Mouse (Mus musculus) cerebellum, adult (tissue): Measurements from ENCODE around the gene Gdf9.

ENCODE experiments used
- ATAC-seq: cut with Nextera tagmentation; 2 replicates; pipeline ENCODE4 v1.9.2; 2017; ENCODE audit warnings: mild to moderate bottlenecking, moderate library complexity, mixed read lengths; ENCODE audit not compliant: insufficient number of reproducible peaks, low FRiP score, low TSS enrichment

The Gdf9 gene

DNA sequence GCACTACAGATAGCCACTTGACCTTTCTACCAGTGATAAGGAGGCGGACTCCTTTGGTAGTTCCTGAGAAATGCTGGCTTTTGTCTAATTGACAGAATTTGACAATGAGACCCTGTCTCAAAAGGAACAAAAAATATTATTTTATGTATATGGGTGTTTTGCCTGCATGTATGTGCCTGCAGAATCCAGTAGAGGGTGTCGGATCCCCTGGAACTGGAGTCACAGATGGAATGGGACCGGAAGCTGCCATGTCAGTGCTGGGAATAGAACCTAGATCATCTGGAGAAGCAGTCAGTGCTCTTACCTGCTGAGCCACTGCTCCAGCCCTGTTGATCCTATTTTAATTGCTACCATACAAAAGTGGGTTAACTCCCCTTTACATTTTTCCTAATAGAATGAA lies 41.9 kb downstream of the Gdf9 start:
- ATAC-seq: no peak

DNA sequence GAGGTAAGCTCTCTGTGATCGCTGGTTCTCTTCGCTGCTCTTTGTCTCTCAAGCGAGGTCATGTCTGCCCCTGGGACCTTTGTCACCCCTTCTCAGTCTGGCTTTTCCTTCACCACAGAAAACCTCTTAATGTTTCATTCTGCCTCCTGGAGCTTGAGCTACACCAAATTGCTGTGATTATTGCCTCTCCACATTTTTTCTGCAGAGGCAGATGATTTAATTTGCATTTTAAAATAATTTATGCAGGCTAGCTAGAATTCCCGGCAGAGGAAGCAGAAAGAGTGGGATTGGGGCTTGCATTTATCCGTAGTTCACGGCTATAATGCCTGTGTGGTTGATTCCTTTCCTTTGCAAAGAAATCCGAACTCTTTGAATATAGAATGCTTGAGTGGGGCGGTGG lies 44.8 kb downstream of the Gdf9 start:
- ATAC-seq: no peak

DNA sequence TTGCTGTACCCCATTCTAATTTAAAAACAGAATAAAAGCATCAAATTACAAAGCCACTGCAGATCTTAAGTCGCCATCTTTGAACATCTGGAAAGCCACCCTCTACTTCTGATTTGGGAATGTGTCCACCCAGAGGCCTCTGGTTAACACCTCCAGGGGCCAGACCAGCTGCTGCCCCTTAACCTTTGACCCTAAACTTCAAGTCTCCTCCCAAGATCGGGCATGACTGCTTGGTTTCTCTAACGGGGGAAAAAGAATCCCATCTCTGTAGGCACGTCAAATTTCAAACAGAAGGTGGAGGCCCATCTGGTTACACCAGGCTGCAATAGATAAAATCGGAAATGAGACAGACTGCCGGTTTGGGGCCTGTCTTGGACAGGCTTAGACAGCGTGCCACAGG lies 47.0 kb downstream of the Gdf9 start:
- ATAC-seq: no peak

DNA sequence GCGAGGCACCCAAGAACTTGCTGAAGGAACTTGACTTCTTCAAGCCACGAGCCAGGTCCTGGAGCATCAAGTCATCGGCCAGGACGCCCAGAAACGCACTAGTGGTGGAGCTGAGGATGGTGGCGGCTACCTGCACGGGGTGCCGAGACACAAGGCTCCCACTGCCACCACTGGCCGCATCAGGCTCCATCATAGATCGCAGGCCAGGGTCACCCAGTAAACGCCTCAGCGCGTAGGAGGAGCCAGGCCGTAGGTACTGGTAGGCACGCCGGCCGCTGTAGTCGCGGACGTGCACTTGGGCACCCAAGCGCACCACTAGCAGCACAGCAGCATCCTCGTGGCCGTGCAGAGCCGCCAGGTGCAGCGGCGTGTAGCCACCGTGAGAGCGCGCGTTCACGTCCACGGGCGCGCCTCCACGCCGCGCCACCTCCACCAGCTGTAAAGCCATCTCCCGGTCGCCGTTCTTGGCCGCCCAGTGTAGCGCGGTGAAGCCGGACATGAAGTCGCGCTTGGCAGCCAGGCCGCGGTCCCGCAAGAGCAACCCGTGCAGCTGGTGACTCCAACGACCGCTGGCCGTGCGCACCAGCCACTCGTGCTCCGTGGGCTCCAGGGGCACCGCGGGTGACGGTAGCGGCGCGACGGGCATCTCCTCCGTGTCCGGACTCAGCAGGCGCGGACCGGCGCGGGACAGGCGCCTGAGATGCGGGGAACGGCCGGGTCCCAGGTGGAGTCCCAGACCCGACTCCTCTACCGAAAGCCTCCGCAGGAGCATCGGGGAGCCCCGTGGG lies 47.8 kb downstream of the Gdf9 start:
- ATAC-seq: peak; percentile 24; the same call in 1 of the 2 replicates

DNA sequence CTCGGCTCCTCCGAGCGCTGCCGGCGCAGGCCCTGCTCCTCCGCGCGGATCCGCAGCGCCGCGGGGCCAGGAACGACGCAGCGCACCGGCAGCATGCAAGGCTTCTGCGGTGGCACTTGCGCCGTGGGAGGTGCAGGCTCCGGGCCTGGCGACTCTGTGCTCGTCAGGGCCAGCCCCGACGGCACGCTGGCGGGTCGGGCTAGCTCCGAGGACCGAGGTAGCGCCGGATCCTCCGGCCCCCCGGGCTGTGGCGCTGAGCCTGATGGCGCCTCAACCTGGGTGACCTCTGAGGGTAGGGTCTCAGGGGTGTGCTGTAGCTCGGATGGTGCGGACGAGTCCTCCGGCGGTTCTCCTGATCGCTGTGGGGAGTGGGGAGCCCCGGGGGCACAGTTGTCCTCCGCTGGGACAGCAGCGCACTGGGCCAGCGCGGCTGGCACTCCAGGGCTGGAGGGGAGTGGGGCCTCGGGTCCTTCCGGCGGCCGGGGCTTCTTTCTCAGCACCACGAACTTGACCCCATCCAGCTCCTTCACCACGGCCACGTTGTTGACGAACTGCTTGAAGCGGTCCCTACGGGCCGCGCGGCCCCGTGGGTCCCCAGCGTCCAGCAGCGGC lies 48.5 kb downstream of the Gdf9 start:
- peak; percentile 38; the same call in 1 of the 2 replicates for ATAC-seq

DNA sequence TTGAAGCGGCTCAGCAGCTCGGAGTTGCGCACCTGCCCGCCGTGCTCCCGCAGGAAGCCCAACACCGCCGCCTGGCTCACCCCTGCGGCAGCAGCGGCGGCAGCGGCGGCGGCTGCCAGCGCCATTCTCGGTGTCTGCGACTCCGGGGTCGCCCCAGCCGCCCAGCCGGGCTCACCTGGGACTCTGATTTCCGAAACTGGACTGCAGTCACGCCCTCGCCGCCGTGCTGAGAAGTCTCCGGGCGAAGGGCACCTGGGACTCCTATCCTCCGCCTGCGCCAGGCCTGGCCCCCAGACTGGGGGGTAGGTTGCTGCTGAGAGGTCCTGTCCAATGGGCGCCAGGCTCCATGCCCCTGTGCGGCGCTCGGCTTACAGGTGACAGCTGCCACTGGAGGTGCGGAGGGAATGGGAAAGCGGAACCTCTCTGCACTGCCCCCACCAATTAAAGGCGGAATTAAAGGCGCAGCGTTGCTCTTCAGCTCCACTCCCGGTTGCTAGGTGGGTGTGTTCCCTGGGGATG lies 49.0 kb downstream of the Gdf9 start, which contains the start of the genes Gm9945 and Sowaha:
Gm9945 (plus strand) TSS at position 384 of the 519 bp plus-strand sequence.
Sowaha (minus strand) TSS at position 492 of the 519 bp plus-strand sequence.
- peak; percentile 79; the same call in 1 of the 2 replicates for ATAC-seq

DNA sequence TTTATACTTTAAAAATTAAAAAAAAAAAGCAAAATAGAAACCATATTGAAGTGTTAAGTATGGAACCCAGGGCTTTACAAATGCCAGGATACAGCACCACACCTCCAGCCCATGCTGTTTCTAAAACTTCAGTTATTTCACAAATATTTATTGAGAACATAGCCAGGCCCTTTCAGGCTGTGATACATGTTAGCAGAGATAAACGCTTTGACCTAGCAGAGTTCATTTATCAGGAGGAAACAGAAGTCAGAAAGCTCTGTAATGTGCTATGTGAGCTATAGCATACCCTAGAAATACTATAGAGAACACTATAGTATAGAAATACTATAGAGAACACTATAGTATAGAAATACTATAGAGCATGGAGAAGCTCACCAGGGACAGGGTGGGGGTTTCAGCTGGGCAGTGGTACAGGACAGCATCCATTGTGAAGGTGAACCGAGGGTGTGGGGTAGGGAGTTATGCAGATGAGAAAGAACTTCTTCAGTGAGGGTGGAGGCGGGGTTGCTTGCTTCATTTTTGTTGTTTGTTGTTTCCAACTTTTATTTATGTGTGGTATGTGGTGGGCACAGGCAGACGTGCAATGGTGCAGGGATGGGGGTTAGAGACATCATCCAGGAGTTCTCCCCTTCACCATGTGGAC lies 50.4 kb downstream of the Gdf9 start:
- no peak for ATAC-seq

DNA sequence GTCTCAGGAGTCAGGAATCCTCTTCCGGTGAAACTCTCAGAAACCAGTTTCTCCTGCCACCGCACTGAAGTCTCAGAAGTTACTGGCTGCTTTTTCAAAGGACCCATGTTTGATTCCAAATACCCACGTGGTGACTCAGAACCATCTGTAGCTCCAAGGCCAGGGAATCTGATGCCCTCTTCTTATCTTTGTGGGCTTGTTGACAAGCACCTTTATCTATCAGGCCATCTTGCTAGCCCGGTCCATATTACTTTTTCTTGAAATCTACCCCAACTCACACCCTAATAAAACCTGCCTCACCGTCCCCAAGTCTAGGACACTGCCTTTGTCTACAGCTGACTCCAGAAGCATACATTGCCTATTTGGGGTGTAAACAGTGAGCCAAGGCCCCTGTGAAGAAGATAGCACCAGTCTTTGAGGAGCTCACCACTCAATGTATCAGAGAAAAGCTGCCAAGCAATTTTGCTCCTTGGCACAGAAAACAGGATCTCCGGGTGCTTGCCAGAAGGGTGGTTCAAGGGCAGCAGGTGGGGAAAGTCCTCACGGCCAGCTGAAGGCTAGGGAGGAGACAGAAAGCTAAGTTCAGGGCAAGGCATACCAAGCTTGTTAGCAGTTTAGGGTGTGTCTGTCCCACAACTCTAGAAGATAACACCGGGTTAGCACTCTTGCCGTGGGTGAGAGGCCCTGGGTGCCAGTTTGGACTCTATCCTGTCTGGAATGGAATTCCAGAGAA lies 52.5 kb downstream of the Gdf9 start:
- ATAC-seq: no peak

DNA sequence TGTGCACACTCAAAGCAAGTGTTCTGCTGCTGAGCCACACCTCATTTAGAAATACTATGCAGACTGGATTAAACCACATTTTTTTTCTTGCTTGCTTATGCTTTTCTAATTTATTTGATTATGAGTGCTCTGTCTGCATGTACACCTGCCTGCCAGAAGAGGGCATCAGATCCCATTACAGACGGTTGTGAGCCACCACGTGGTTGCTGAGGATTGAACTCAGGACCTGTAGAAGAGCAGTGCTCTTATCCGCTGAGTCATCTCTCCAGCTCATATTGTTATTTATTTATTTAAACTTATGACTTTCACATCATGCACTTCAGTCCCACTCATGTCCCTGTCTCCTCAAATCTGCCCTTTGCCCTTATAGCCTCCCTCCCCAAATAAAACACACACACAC lies 54.9 kb downstream of the Gdf9 start:
- no peak for ATAC-seq

DNA sequence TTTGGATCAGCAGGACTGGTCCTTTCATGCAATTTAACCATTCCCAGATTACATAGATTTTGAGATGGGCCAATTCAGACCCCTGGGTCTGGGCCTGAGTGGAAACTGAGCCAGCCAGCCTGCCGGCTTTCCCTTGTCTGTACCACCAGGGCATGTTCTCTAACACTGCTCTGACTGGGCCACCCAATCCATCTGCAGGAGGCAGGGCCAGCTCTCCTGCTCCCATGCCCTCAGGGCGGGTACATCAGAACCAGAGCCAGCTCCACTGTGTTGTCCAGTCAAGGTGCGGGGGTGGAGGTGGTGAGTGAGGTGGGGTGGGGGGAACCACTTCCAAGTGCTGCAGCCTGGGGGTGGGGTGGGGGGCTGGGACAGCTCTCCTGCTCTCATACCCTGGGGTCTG lies 55.5 kb downstream of the Gdf9 start:
- no peak for ATAC-seq

DNA sequence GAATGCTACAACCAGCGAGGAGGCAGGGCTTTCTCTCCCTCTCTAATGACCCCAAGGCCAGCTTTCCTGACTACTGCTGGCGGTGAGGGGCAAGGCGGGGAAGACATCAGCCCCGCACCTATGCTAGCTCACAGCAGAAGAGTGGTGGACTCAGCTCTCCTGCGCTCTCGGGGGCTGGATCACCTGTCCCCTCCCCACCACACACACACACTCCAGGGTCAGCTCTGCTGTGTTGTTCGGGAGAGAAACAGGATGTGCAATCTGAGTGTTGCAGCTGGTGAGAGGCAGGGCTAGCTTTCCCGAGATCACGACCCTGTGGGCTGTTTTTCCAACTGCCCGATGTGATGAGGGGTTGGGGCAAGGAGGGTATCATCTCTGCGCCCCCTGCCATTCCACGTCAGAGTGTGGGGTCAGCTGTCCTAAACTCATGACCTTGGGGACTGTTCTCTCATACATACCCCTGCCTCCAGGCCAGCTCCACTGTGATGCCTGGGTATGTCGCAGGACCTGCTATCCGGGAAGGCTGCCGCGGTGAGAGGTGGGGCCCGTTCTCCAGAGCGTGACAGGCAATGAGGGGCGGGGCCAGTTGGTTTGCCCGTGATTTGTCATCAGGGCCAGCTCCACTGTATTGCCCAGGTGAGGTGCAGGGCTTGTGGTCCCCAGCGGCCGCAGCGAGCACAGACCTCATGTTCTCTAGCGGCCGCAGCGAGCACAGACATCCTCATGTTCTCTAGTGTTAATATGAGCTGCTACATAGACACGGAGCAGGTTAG lies 56.2 kb downstream of the Gdf9 start:
- peak; percentile 80 for ATAC-seq
